11 mouse cellular contexts compared by ENCODE assay signal in the genomic region with DNA sequence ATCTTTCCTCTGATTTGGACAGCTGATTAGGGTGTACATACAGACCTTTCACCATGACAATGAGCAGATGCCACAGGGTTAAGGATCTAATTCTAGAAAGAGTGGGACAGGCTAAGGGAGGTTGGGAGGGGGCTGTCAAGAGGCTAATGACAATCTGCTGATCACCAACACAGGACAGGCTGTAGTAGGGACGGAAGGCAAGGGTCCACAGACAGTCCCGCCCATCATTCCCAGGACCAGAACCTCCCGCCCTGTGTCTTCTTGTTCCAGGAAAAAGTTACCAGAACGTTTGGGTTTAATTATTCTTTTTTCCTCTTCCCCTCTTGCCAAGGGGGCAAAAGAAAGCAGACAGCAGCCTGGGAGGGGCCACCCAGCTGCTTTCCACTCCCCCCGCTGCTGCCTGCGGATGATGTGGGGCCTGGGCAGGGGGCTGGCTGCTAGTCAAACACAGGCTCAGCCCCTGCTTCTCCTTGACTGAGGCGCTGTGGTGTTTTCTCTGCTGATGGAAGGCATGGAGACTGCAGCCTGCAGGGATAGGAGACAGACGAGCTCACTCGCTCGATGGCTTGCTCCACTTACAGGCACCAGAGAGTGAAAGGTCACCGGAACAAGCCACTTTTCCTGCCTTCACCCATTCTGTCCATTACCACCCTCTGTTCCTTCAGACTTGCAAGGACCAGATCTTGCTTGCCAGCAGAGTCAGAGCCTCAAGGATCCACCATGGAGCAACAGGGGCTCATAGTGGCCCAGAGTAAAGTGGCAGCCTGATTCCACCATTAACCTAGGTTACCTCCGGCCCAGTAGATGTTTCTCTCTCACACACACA. TPM values are rescaled to one million over a fixed set of nuclear protein-coding genes. Genes with fewer than 3 reads are reported as not detected.
DNase-seq lines count a peak whose midpoint lies in the region; ATAC-seq and TF ChIP-seq lines count a peak whose summit lies in the region.
"Had no signal": no experiment of that assay in that cellular context is flagged by ENCODE, and none has a peak within 500 bp of the region (broad histone marks: within the 10 kb centered on the region; RNA-seq: fewer than 3 reads in every experiment).

No protein-coding gene starts in this region.

- no peak overlapping the region for H3K4me2 ChIP-seq in heart, embryonic 11.5 days
- no peak overlapping the region for H3K4me2 ChIP-seq in midbrain, embryonic 14.5 days (ENCODE audit: low read length)
- H3K4me2 ChIP-seq in midbrain, embryonic 16.5 days (ENCODE audit: low read length) = no peak overlapping the region
- no peak overlapping the region for H3K4me2 ChIP-seq in limb, embryonic 14.5 days (replicated peaks; ENCODE audit: low read depth, low read length, severe bottlenecking)
- H3K4me2 ChIP-seq: midbrain, embryonic 11.5 days had no signal

- no peaks in the 10 kb centered on the region for H3K36me3 ChIP-seq in heart, embryonic 11.5 days (ENCODE audit: control insufficient read depth, insufficient read depth, low read length)
- no peaks in the 10 kb centered on the region for H3K36me3 ChIP-seq in midbrain, embryonic 14.5 days (ENCODE audit: control insufficient read depth, insufficient read depth, low read length)
- no peaks in the 10 kb centered on the region for H3K36me3 ChIP-seq in midbrain, embryonic 16.5 days (ENCODE audit: control insufficient read depth, insufficient read depth, low read length)
- H3K36me3 ChIP-seq in limb, embryonic 14.5 days (ENCODE audit: control insufficient read depth, insufficient read depth, low read length) = no peaks in the 10 kb centered on the region

- peak overlapping the region; percentile 64 for H3K27ac ChIP-seq in heart, embryonic 11.5 days (ENCODE audit: low read depth, low read length)
- no peak overlapping the region for H3K27ac ChIP-seq in midbrain, embryonic 14.5 days (replicated peaks; ENCODE audit: low read depth, low read length)
- H3K27ac ChIP-seq in midbrain, embryonic 16.5 days (ENCODE audit: low read length) = no peak overlapping the region
- H3K27ac ChIP-seq in limb, embryonic 14.5 days (replicated peaks; ENCODE audit: low read depth, low read length) = peak overlapping the region; percentile 82
- H3K27ac ChIP-seq in left cerebral cortex, adult 2 months = no peak overlapping the region

- no peak overlapping the region for H3K9ac ChIP-seq in heart, embryonic 11.5 days (ENCODE audit: low read depth, low read length)
- H3K9ac ChIP-seq in midbrain, embryonic 14.5 days (replicated peaks; ENCODE audit: low read length) = no peak overlapping the region
- H3K9ac ChIP-seq in midbrain, embryonic 16.5 days (ENCODE audit: low read depth, low read length) = no peak overlapping the region
- no peak overlapping the region for H3K9ac ChIP-seq in limb, embryonic 14.5 days (ENCODE audit: low read depth, low read length, severe bottlenecking)

- TF ChIP-seq CTCF in left cerebral cortex, adult 2 months (IDR thresholded peaks at IDR 0.05) = no peak

- WGBS in heart, embryonic 11.5 days (ENCODE audit: insufficient replicate concordance) = 45% methylated on average over 12 of the region's 12 CpGs
- 69% methylated on average over 12 of the region's 12 CpGs for WGBS in midbrain, embryonic 14.5 days
- WGBS in midbrain, embryonic 16.5 days = 65% methylated on average over 10 of the region's 12 CpGs
- WGBS in limb, embryonic 14.5 days = 46% methylated on average over 12 of the region's 12 CpGs

- no peak for DNase-seq in heart, adult 18-20 months
- DNase-seq in midbrain, embryonic 14.5 days = peak; percentile 1
- peak; percentile 63 for DNase-seq in limb, embryonic 14.5 days (ENCODE audit: low spot score)
- DNase-seq in ovary, postnatal 14 days (ENCODE audit: low spot score) = no peak
- no peak for DNase-seq in cerebellum, adult 11-12 months
- no peak for DNase-seq in left cerebral cortex, adult 2 months (ENCODE audit: extremely low spot score in 1 of 2, low spot score in 2 of 2)

- no peak for ATAC-seq in heart, embryonic 11.5 days (replicated peaks; ENCODE audit: insufficient number of reproducible peaks, low FRiP score, low TSS enrichment)
- ATAC-seq in midbrain, embryonic 14.5 days (ENCODE audit: low FRiP score, low TSS enrichment) = no peak
- ATAC-seq in midbrain, embryonic 16.5 days = no peak
- ATAC-seq in limb, embryonic 14.5 days (ENCODE audit: low FRiP score, low read depth) = peak; percentile 87

- no peak for TF ChIP-seq POLR2A in limb, embryonic 14.5 days (IDR thresholded peaks at IDR 0.05; ENCODE audit: borderline replicate concordance, extremely low read depth, insufficient read depth, insufficient read length)

- peaks cover 12% of the 10 kb centered on the region for H3K27me3 ChIP-seq in heart, embryonic 11.5 days (ENCODE audit: control insufficient read depth, insufficient read depth, low read length)
- H3K27me3 ChIP-seq in midbrain, embryonic 14.5 days (ENCODE audit: control insufficient read depth, insufficient read depth, low read length) = no peaks in the 10 kb centered on the region
- no peaks in the 10 kb centered on the region for H3K27me3 ChIP-seq in midbrain, embryonic 16.5 days (ENCODE audit: control insufficient read depth, insufficient read depth, low read depth, low read length)
- no peaks in the 10 kb centered on the region for H3K27me3 ChIP-seq in limb, embryonic 14.5 days (ENCODE audit: control insufficient read depth, insufficient read depth, low read length)

- peaks cover 2% of the 10 kb centered on the region; the same call in 1 of the 2 replicates for H3K4me1 ChIP-seq in heart, embryonic 11.5 days (ENCODE audit: control insufficient read depth, insufficient read depth, low read length)
- no peaks in the 10 kb centered on the region for H3K4me1 ChIP-seq in midbrain, embryonic 14.5 days (ENCODE audit: control insufficient read depth, insufficient read depth, low read length)
- no peaks in the 10 kb centered on the region for H3K4me1 ChIP-seq in midbrain, embryonic 16.5 days (ENCODE audit: control insufficient read depth, insufficient read depth, low read length)
- H3K4me1 ChIP-seq in limb, embryonic 14.5 days (ENCODE audit: control insufficient read depth, insufficient read depth, low read length) = peaks cover 20% of the 10 kb centered on the region

- no peaks in the 10 kb centered on the region for H3K9me3 ChIP-seq in heart, embryonic 11.5 days (replicated peaks; ENCODE audit: control insufficient read depth, low read length)
- H3K9me3 ChIP-seq in midbrain, embryonic 14.5 days (ENCODE audit: control insufficient read depth, low read length) = no peaks in the 10 kb centered on the region
- H3K9me3 ChIP-seq in midbrain, embryonic 16.5 days (replicated peaks; ENCODE audit: control insufficient read depth, low read length, poor library complexity, severe bottlenecking) = no peaks in the 10 kb centered on the region
- H3K9me3 ChIP-seq in limb, embryonic 14.5 days (ENCODE audit: control insufficient read depth, low read length) = no peaks in the 10 kb centered on the region

- H3K4me3 ChIP-seq in heart, embryonic 11.5 days (ENCODE audit: low read depth, low read length) = no peak overlapping the region
- H3K4me3 ChIP-seq in midbrain, embryonic 14.5 days (replicated peaks; ENCODE audit: low read depth, low read length) = no peak overlapping the region
- no peak overlapping the region for H3K4me3 ChIP-seq in midbrain, embryonic 16.5 days (ENCODE audit: low read depth, low read length)
- no peak overlapping the region for H3K4me3 ChIP-seq in limb, embryonic 14.5 days (replicated peaks; ENCODE audit: low read length)
- no peak overlapping the region for H3K4me3 ChIP-seq in left cerebral cortex, adult 2 months

- intact Hi-C loops in left cerebral cortex, adult 2 months (cut with DNase I) = no loop called here

RNA-seq across cellular contexts. Expression of a gene that starts 8.8 kb away (rescaled TPM):
- 59.2 and 68.0 TPM in 2 replicates for polyA plus RNA-seq in heart, embryonic 11.5 days (2014; fragmentation: Nextera tagmentation; extraction: Ambion mirVana)
- 100 to 1,000 TPM; 174 to 186 TPM for total RNA-seq in heart, adult 18-20 months (2021)
- 9.2 and 30.6 TPM in 2 replicates for polyA plus RNA-seq in midbrain, embryonic 14.5 days (2014; fragmentation: Nextera tagmentation; extraction: Ambion mirVana)
- polyA plus RNA-seq in midbrain, embryonic 16.5 days (2015; fragmentation: Nextera tagmentation; extraction: Ambion mirVana) = 16.5 and 17.9 TPM in 2 replicates
- 399 and 527 TPM in 2 replicates for polyA plus RNA-seq in limb, embryonic 14.5 days (2012; rRNA removed)
- polyA plus RNA-seq in limb, embryonic 14.5 days (2014; fragmentation: Nextera tagmentation; extraction: Ambion mirVana) = 223 and 226 TPM in 2 replicates
- 10 to 100 TPM; 15.5 to 17.6 TPM for total RNA-seq in left cerebral cortex, adult 2 months (2021)
- total RNA-seq: granulocyte monocyte progenitor cell, adult 5-6 weeks had no signal

RNA-seq across cellular contexts. Expression of a gene that starts 15.7 kb away (rescaled TPM):
- 72.7 and 82.8 TPM in 2 replicates for polyA plus RNA-seq in heart, embryonic 11.5 days (2014; fragmentation: Nextera tagmentation; extraction: Ambion mirVana)
- 1 to 10 TPM; 6.2 to 9.1 TPM for total RNA-seq in heart, adult 18-20 months (2021)
- 67.1 and 69.1 TPM in 2 replicates for polyA plus RNA-seq in midbrain, embryonic 14.5 days (2014; fragmentation: Nextera tagmentation; extraction: Ambion mirVana)
- polyA plus RNA-seq in midbrain, embryonic 16.5 days (2015; fragmentation: Nextera tagmentation; extraction: Ambion mirVana) = 68.9 and 70.9 TPM in 2 replicates
- 39.6 and 48.7 TPM in 2 replicates for polyA plus RNA-seq in limb, embryonic 14.5 days (2012; rRNA removed)
- polyA plus RNA-seq in limb, embryonic 14.5 days (2014; fragmentation: Nextera tagmentation; extraction: Ambion mirVana) = 56.1 and 61.6 TPM in 2 replicates
- 1 to 10 TPM; 7.9 to 9.2 TPM for total RNA-seq in left cerebral cortex, adult 2 months (2021)

RNA-seq across cellular contexts. Expression of a gene that starts 28.3 kb away (rescaled TPM):
- 0.10 and 0.25 TPM in 2 replicates for polyA plus RNA-seq in heart, embryonic 11.5 days (2014; fragmentation: Nextera tagmentation; extraction: Ambion mirVana)
- total RNA-seq in heart, adult 18-20 months (2021) = under 1 TPM; 0.17 to 0.28 TPM
- polyA plus RNA-seq in midbrain, embryonic 14.5 days (2014; fragmentation: Nextera tagmentation; extraction: Ambion mirVana) = 4.9 and 5.0 TPM in 2 replicates
- polyA plus RNA-seq in midbrain, embryonic 16.5 days (2015; fragmentation: Nextera tagmentation; extraction: Ambion mirVana) = 7.9 and 8.0 TPM in 2 replicates
- polyA plus RNA-seq in limb, embryonic 14.5 days (2012; rRNA removed) = 0.77 and 0.79 TPM in 2 replicates
- 0.64 and 0.65 TPM in 2 replicates for polyA plus RNA-seq in limb, embryonic 14.5 days (2014; fragmentation: Nextera tagmentation; extraction: Ambion mirVana)
- 100 to 1,000 TPM in 1 of 2 experiments, 10 to 100 TPM in 1; 99.8 to 105 TPM for total RNA-seq in left cerebral cortex, adult 2 months (2021)
- total RNA-seq: granulocyte monocyte progenitor cell, adult 5-6 weeks had no signal

RNA-seq across cellular contexts. Expression of a gene that starts 39.4 kb away (rescaled TPM):
- not detected in 2 replicates for polyA plus RNA-seq in heart, embryonic 11.5 days (2014; fragmentation: Nextera tagmentation; extraction: Ambion mirVana)
- not detected for total RNA-seq in heart, adult 18-20 months (2021)
- polyA plus RNA-seq in midbrain, embryonic 14.5 days (2014; fragmentation: Nextera tagmentation; extraction: Ambion mirVana) = not detected in 2 replicates
- polyA plus RNA-seq in midbrain, embryonic 16.5 days (2015; fragmentation: Nextera tagmentation; extraction: Ambion mirVana) = not detected in 2 replicates
- 0.83 and 0.87 TPM in 2 replicates for polyA plus RNA-seq in limb, embryonic 14.5 days (2012; rRNA removed)
- 0.93 and 0.99 TPM in 2 replicates for polyA plus RNA-seq in limb, embryonic 14.5 days (2014; fragmentation: Nextera tagmentation; extraction: Ambion mirVana)
- not detected for total RNA-seq in left cerebral cortex, adult 2 months (2021)
- total RNA-seq: granulocyte monocyte progenitor cell, adult 5-6 weeks; layer of hippocampus, postnatal 10 days had no signal
- polyA plus RNA-seq: midbrain, embryonic 11.5 days had no signal

Comparison
In these comparisons a context has a peak if more than half of its experiments do, and no peak if none do; other contexts are left out.
1. H3K27ac ChIP-seq: peak in heart, embryonic 11.5 days (single experiment) and limb, embryonic 14.5 days (single experiment); none in midbrain, embryonic 14.5 days (single experiment), midbrain, embryonic 16.5 days (single experiment) and left cerebral cortex, adult 2 months (single experiment).
2. DNase-seq: peak in midbrain, embryonic 14.5 days (single experiment) and limb, embryonic 14.5 days (single experiment); none in heart, adult 18-20 months (0 of 2), ovary, postnatal 14 days (single experiment), cerebellum, adult 11-12 months (single experiment) and left cerebral cortex, adult 2 months (0 of 2).